Mouse (Mus musculus) liver, embryonic 15.5 days (tissue): ENCODE results near the gene Pde4b. TPM values are rescaled to one million over a fixed set of nuclear protein-coding genes. Genes with fewer than 3 reads are reported as not detected.

Source experiments
- ATAC-seq: fragments of 200-750 bp; cut with Nextera tagmentation; 2 replicates; pipeline ENCODE4 v1.8.0; 2017; ENCODE audit warnings: moderate number of reproducible peaks, mild to moderate bottlenecking, moderate library complexity; ENCODE audit not compliant: insufficient read depth
- H3K27ac ChIP-seq: fragments of 300-500 bp; sonication (generic); replicated peaks from 2 replicates; pipeline ENCODE4 v1.5.1; 2015; ENCODE audit warnings: mild to moderate bottlenecking, inconsistent platforms
- H3K27me3 ChIP-seq: fragments of 300-500 bp; sonication (generic); 2 replicates; pipeline ENCODE4 v1.6.1; 2015; ENCODE audit warnings: mild to moderate bottlenecking, inconsistent platforms
- H3K36me3 ChIP-seq: fragments of 300-500 bp; sonication (generic); replicated peaks from 2 replicates; pipeline ENCODE4 v1.6.1; 2015; ENCODE audit warnings: moderate library complexity, mild to moderate bottlenecking, inconsistent platforms
- H3K4me1 ChIP-seq: fragments of 300-500 bp; sonication (generic); replicated peaks from 2 replicates; pipeline ENCODE4 v1.6.1; 2015; ENCODE audit warnings: inconsistent platforms
- H3K4me2 ChIP-seq: fragments of 300-500 bp; sonication (generic); 2 replicates; pipeline ENCODE4 v1.6.1; 2015; ENCODE audit warnings: moderate library complexity, mild to moderate bottlenecking, inconsistent platforms
- H3K4me3 ChIP-seq: fragments of 300-500 bp; sonication (generic); replicated peaks from 2 replicates; pipeline ENCODE4 v1.5.1; 2015; ENCODE audit warnings: mild to moderate bottlenecking, inconsistent platforms
- H3K9ac ChIP-seq: fragments of 300-500 bp; sonication (generic); 2 replicates; pipeline ENCODE4 v1.6.1; 2015; ENCODE audit warnings: moderate library complexity, mild to moderate bottlenecking, inconsistent platforms
- H3K9me3 ChIP-seq: fragments of 300-500 bp; sonication (generic); replicated peaks from 2 replicates; pipeline ENCODE4 v1.6.1; 2016; ENCODE audit warnings: inconsistent platforms
- WGBS: fragments of 180-500 bp; shearing (Covaris S2); methylation state at CpG from one replicate; pipeline ENCODE4 v1.1.7; 2015; ENCODE audit warnings: mixed read lengths; ENCODE audit not compliant: insufficient replicate concordance; 5-methylcytosine and 5-hydroxymethylcytosine counted together
- polyA plus RNA-seq: library from polyadenylated mRNA; unstranded; fragments of >200 nt; fragmentation: Nextera tagmentation; extraction: Ambion mirVana; gene quantifications from 2 replicates; pipeline ENCODE4 v1.2.1, GENCODE M21; 2015

Pde4b gene
- polyA plus RNA-seq, 1 experiment from 2014 or later: 2.5 TPM

DNA sequence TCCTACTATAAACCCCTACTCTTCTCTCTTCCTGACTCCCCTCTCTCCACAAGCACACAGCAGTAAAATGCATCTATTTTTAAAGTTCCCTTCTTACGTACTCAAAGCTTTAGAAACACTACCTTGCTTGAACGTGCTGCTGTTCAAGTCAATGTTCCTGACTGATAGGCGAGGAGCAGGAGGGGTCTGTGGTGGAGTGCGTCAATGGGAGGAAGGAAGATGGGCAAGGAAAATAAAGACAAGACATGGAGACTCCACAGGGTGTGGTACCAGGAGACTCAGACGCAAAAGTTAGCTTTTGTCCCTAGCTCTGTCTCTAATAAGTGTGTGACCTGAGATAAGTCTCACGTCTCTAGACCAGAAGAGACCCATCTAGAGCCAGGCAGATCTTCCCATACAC lies 556.7 kb downstream of the Pde4b start:
- H3K9me3 ChIP-seq: no peaks in the 10 kb centered on the region
- WGBS: 18% methylated on average over 6 of the region's 6 CpGs
- no peaks in the 10 kb centered on the region for H3K27me3 ChIP-seq
- no peak for ATAC-seq
- H3K4me2 ChIP-seq: no peak overlapping the region
- H3K4me1 ChIP-seq: no peaks in the 10 kb centered on the region
- no peak overlapping the region for H3K27ac ChIP-seq
- H3K9ac ChIP-seq: no peak overlapping the region
- no peak overlapping the region for H3K4me3 ChIP-seq
- no peaks in the 10 kb centered on the region for H3K36me3 ChIP-seq

DNA sequence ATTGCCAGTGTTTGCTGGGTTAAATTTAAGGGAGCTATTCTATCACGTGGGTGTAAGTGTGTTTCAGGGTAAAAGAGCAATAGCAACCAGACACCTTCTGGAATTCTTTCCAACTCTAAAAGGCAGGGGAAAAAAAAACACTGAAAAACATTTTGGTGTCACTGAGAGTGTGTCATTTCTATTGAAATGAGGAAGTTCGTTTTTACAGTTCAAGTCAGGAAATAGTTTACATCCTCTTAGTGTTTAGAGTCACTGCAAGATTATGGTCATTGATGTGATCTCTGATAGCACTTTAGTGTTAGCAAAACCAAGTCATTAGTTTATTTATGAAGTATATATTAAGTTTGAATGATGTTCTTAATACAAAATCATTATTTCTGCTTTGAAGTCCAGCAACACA lies 559.7 kb downstream of the Pde4b start:
- Histone ChIP-seq H3K4me1 (no peaks in the 10 kb centered on the region), H3K27ac (no peak overlapping the region), H3K9ac (no peak overlapping the region), H3K4me2 (no peak overlapping the region), H3K4me3 (no peak overlapping the region), H3K36me3 (no peaks in the 10 kb centered on the region), H3K27me3 (no peaks in the 10 kb centered on the region), H3K9me3 (no peaks in the 10 kb centered on the region)
- ATAC-seq: no peak
- WGBS: 9% methylated on average over 2 of the region's 2 CpGs

DNA sequence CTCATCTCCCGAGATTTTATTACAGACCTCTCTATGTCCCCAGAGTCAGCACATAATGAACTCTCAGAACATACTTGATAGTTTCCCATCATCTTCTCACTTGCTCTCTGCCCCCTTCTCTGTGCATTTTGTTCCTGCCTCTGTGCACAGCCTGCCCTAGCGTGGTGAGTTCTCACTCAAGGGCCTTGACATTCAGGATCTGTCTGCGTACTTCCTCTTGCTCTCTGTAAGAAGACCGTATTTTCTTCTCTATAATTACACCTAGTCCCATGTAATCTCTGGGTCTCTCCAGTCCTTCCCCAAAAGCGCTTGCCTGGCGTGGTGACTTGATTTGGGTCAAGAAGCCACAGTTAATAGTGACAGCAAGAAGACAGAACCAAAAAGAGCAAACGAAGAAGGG lies 568.0 kb downstream of the Pde4b start:
- Histone ChIP-seq H3K27ac (no peak overlapping the region), H3K27me3 (no peaks in the 10 kb centered on the region), H3K9ac (no peak overlapping the region), H3K4me2 (no peak overlapping the region), H3K4me1 (no peaks in the 10 kb centered on the region), H3K4me3 (no peak overlapping the region), H3K9me3 (no peaks in the 10 kb centered on the region), H3K36me3 (no peaks in the 10 kb centered on the region)
- no peak for ATAC-seq
- WGBS: 44% methylated on average over 7 of the region's 7 CpGs

DNA sequence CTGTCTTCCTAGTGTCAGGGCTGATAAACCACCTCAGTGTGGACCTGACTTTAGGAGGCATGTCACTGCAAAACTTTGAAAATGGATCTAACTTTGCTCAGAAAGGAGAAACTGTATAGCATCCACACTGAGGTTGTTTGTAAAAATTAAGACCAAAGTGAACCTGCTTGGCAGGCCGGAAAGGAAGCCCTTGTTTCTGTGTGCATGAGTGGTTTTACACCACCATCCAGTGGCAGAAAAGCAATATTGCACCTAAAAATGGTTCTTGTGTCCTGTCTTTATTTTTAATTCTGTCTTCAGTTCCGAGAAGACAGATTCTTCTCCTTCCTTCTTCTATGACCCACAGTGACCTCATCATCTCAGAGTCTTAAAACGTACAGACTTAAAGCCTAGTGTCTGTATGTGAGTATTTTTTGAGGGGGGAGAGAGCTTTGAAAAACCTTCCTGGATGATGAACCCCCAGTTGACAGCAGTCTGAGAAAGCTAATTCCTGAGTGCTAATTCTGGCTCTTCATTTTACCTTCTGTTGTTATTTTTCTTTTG lies 569.2 kb downstream of the Pde4b start:
- no peak overlapping the region for H3K4me3 ChIP-seq
- H3K4me1 ChIP-seq: no peaks in the 10 kb centered on the region
- H3K27me3 ChIP-seq: no peaks in the 10 kb centered on the region
- H3K9ac ChIP-seq: no peak overlapping the region
- no peak overlapping the region for H3K4me2 ChIP-seq
- H3K27ac ChIP-seq: no peak overlapping the region
- H3K36me3 ChIP-seq: no peaks in the 10 kb centered on the region
- WGBS: 6% methylated on average over 3 of the region's 3 CpGs
- H3K9me3 ChIP-seq: no peaks in the 10 kb centered on the region
- no peak for ATAC-seq

Other genes starting within 250 kb of the Pde4b start
- gene B020004J07Rik, start 243.5 kb upstream of the Pde4b start, polyA plus RNA-seq: not detected in 2 replicates
- gene C130073F10Rik, start 193.8 kb upstream of the Pde4b start, polyA plus RNA-seq: not detected in 2 replicates
- not detected in 2 replicates for gene Gm12800, start 178.4 kb upstream of the Pde4b start, polyA plus RNA-seq
- not detected in 2 replicates for gene Gm12794, start 147.1 kb upstream of the Pde4b start, polyA plus RNA-seq
- gene Gm12790, start 106.5 kb upstream of the Pde4b start, polyA plus RNA-seq: not detected in 2 replicates
- not detected in 2 replicates for gene Gm12789, start 100.9 kb upstream of the Pde4b start, polyA plus RNA-seq